Mouse (Mus musculus) ES-E14 (cell line): ENCODE data around the gene Astn1.

Experiments used
- MAFK ChIP-seq: IDR thresholded peaks from 2 replicates; pipeline ENCODE4 v1.6.1; 2014; ENCODE audit warnings: mild to moderate bottlenecking, low read depth, low read length, inconsistent platforms; ENCODE audit not compliant: insufficient read depth
- ZNF384 ChIP-seq: IDR thresholded peaks from 2 replicates; pipeline ENCODE4 v1.6.1; 2012; ENCODE audit warnings: low read depth, low read length, inconsistent platforms

DNA sequence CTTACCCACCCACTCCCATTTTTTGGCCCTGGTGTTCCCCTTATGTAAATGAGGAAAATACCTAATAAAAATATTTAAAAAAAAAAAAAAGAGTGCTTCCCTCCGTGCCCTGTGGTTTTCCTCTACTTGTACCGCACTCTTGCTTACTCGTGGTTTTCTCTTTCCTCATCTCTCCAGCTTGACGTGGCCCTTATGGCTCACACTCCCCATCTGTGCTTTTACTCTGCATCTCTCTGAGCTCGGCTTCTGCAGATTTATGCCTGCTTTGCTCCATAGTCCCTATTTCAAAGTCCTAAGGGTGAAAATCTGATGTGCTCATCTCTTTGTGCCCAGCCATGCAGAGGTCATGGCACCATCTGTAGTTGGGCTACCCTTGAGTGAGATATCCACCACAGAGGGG lies 91.5 kb downstream of the Astn1 start:
- TF ChIP-seq MAFK: no peak
- TF ChIP-seq ZNF384: no peak
